Mouse (Mus musculus) liver, adult 2 months (tissue): ENCODE measurements around the gene Sirpa.

Experiments used
- CTCF ChIP-seq: fragments of 200-500 bp; IDR thresholded peaks from 2 replicates; pipeline ENCODE4 v1.5.1; 2011; ENCODE audit warnings: low read depth, low read length, control low read depth
- POLR2A ChIP-seq: fragments of 200-500 bp; IDR thresholded peaks from 2 replicates; pipeline ENCODE4 v1.6.1; 2011; ENCODE audit warnings: low read length, control low read depth; ENCODE audit not compliant: insufficient read depth; ENCODE audit errors: extremely low read depth

GRCm38 (mm10) chr2:129630532-129630886, 37.9 kb downstream of the Sirpa start:
- TF ChIP-seq CTCF (no peak), POLR2A (no peak)
